Mouse (Mus musculus) embryonic fibroblast, embryonic 13.5 days (primary cell): ENCODE results near the gene Agr2. TPM values are rescaled to one million over a fixed set of nuclear protein-coding genes. Genes with fewer than 3 reads are reported as not detected.

ENCODE experiments used
- H3K27ac ChIP-seq: 2 replicates; pipeline ENCODE4 v1.5.1; 2012; ENCODE audit warnings: low read length, control low read depth, inconsistent platforms; ENCODE audit not compliant: insufficient read depth
- H3K4me1 ChIP-seq: 2 replicates; pipeline ENCODE4 v1.6.1; 2011; ENCODE audit warnings: low read length; ENCODE audit not compliant: control insufficient read depth, insufficient read depth
- H3K4me3 ChIP-seq: 2 replicates; pipeline ENCODE4 v1.5.1; 2011; ENCODE audit warnings: mild to moderate bottlenecking, control low read depth, low read length; ENCODE audit not compliant: insufficient read depth
- CTCF ChIP-seq: IDR thresholded peaks from 2 replicates; pipeline ENCODE4 v1.5.1; 2011; ENCODE audit warnings: mild to moderate bottlenecking, control low read depth, low read length, moderate library complexity, borderline replicate concordance; ENCODE audit not compliant: insufficient read depth
- POLR2A ChIP-seq: IDR thresholded peaks from 2 replicates; pipeline ENCODE4 v1.6.1; 2011; ENCODE audit warnings: low read depth, mild to moderate bottlenecking, control low read depth, low read length, moderate library complexity
- polyA plus RNA-seq: library from polyadenylated mRNA; stranded (reverse); fragments of >200 nt; gene quantifications from 2 replicates; pipeline ENCODE4 v1.2.4, GENCODE M21; 2011; ENCODE audit warnings: low read depth; ENCODE audit not compliant: missing spikeins, insufficient read length

Gene Agr2
- polyA plus RNA-seq, 1 experiment, result not detected

DNA sequence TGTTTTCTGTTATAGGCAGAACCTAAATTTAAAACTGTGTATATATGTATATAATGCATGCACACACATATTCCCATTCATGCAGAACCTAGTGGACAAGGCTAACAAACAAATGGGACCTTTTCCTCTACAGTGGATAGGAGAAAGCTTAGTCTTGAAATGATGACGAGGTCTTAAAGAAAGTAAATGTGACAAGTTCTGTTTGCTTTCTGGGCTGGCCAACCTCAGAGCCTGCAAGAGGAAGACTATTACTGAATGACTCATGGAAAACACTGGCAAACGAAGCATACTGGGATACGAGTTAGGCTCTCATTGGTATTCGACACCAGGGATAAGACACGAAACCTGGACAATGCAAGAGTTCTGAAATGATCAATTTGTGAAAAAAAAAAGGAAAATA lies 8.0 kb upstream of the Agr2 start:
- Histone ChIP-seq H3K4me1 (no peaks in the 10 kb centered on the region), H3K4me3 (no peak overlapping the region), H3K27ac (no peak overlapping the region)
- TF ChIP-seq CTCF, result no peak
- no peak for TF ChIP-seq POLR2A

DNA sequence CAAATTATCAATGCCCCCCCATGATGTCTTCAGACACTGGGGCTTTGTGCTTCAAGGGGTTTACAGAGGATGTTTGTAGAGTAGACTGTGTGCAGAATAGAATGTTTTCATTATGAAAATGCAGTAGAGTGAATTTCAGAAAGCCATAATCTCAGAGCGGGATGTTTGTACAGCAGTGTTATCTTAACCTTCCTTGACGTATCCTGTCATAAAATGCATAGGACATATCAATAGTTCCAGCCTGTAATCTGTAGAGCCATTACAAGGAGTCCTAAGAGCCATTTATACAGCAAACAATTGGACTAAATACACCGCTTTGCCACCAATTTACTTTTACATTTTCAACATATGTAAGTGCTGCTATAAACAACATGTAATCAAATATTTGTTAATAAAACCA lies 876 bp downstream of the Agr2 start:
- no peak for TF ChIP-seq POLR2A
- TF ChIP-seq CTCF, result no peak
- Histone ChIP-seq H3K27ac (no peak overlapping the region), H3K4me3 (no peak overlapping the region)

GRCm38 (mm10) chr12:35994098-35994497 lies 1.4 kb downstream of the Agr2 start:
- TF ChIP-seq CTCF (no peak), POLR2A (no peak)
- no peak overlapping the region for H3K4me3 ChIP-seq
- no peak overlapping the region for H3K27ac ChIP-seq
- H3K4me1 ChIP-seq, result no peaks in the 10 kb centered on the region

More for the DNA sequence above, 876 bp downstream of the Agr2 start:
- H3K4me1 ChIP-seq, result no peaks in the 10 kb centered on the region

GRCm38 (mm10) chr12:35995799-35996198 lies 3.1 kb downstream of the Agr2 start:
- H3K4me3 ChIP-seq, result no peak overlapping the region
- H3K4me1 ChIP-seq, result no peaks in the 10 kb centered on the region
- H3K27ac ChIP-seq, result no peak overlapping the region
- TF ChIP-seq POLR2A (no peak), CTCF (no peak)

DNA sequence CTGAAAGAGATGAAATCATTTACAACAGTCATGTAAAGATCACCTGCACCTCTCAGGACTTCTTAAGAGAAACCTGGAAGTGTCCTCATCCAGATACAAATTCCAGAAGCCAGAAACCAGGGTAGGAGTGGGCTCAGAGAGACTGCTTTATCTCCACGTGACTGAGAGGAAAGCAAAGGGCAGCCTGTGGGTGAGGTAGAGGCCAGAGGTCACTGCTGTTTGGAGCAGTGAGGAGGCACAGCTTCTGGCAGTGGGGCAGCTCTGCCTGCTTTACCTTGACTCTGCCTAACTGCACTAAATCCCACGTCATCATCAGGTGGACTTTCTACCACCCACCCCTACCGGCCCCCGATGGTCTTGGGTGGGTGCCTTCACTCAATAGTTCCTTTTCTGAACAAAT lies 12.0 kb downstream of the Agr2 start:
- Histone ChIP-seq H3K27ac (no peak overlapping the region), H3K4me3 (no peak overlapping the region), H3K4me1 (no peaks in the 10 kb centered on the region)
- TF ChIP-seq POLR2A (no peak), CTCF (no peak)

DNA sequence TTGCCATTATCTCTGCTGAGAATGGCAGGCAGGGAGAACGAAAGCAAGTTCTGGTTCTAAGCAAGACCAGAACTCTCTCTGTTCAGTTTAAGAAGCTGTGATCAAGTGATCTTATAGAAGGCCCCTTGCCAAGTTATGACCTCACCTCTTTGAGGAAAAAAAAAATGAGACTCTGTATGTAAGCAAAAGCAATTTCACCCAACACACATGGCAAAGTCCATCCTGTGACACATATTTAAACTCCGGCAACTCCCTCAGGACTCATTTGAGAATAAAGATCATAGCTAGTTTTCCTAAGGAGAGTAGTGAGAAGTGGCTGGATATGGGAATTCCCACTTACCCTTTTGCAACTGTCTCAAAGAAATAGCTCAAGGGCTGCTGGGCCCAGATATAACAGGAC lies 14.9 kb downstream of the Agr2 start:
- Histone ChIP-seq H3K4me1 (no peaks in the 10 kb centered on the region), H3K27ac (no peak overlapping the region), H3K4me3 (no peak overlapping the region)
- TF ChIP-seq POLR2A (no peak), CTCF (no peak)

DNA sequence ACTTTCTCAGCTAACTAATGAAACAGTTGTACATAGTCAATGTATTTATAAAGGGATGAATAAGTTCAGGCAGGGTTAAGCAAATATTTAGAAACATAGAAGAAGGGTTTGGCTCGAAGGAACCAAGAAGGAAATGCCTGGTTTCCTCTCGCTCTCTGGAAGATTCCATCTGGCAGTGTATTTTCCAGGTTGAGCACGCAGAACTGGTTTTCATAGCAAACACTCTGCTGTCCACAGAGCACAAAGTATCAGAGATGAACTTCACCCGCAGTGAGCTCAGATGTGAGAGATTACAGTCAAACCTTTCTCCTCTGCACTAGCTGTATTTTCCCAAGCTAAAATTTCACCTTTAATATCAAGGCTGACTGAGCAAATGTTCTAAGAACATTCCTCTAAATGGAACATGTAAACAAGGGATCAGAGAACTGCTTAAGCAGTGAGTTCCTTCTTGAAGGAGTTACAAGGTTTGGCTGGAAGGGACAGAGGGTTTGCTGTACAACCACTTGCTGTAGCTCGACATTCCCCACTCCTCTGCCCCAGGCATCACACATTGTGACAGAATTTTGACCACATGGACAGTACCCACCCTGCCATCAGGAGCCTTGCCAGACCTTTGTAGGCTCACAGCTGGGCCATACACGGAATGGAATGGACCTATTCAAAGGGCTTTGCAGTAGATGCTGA lies 15.8 kb downstream of the Agr2 start:
- Histone ChIP-seq H3K4me1 (no peaks in the 10 kb centered on the region), H3K4me3 (no peak overlapping the region), H3K27ac (no peak overlapping the region)
- no peak for TF ChIP-seq POLR2A
- TF ChIP-seq CTCF, result no peak

DNA sequence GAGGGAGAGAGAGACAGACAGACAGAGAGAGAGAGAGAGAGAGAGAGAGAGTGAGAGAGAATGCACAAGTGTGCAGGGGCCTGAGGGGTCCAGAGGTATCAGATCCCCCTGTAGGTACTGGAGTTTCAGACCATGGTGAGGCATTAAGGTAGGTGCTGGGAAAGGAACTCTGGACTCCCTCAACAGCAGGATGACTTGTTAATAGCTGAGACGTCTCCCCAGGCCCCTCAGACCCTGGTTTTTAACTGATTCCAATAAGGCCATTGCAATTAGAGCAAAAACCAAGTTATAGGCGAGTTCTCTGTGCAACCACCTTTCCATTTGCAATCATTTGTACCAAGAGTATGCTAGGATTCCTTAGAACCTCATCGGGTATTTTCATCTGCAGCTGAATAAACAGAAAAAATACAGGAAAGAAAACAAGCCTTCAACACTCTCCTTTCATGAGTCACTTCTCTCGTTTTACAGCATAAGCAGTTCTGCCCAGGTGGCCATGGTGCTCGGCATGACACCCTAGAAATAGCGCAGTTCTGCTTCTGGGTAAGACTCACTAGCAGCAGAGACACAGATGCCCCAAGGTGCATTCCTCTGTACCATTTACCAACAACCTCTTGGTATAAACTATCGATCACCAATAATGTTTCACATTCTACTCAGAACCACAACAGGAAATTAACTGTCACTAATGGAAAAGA lies 20.7 kb downstream of the Agr2 start:
- no peak for TF ChIP-seq POLR2A
- TF ChIP-seq CTCF, result no peak
- Histone ChIP-seq H3K4me3 (no peak overlapping the region), H3K27ac (no peak overlapping the region; the same call in 1 of the 2 replicates), H3K4me1 (no peaks in the 10 kb centered on the region)

GRCm38 (mm10) chr12:36017791-36018190 lies 25.1 kb downstream of the Agr2 start:
- Histone ChIP-seq H3K4me1 (no peaks in the 10 kb centered on the region), H3K27ac (no peak overlapping the region), H3K4me3 (no peak overlapping the region)
- TF ChIP-seq CTCF (no peak), POLR2A (no peak)

DNA sequence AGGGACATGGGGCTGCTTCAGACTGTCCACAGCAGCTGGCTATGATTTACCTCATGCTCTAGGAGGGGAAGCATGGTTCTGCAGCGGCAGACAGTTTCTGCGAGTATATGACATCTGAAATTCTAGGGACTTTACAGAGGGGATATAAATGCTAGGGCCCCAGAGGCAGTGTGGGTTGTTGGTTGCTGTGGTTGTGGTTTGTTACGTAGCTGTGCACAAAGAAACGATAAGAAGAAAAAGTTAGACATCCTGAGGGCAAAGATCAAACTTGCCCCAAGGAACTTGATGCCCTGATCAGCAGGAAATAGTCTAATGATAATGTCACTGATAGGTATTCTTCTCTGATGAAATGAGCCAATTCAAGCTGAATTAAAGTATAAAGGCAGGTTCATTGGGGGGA lies 26.9 kb downstream of the Agr2 start:
- no peak overlapping the region for H3K27ac ChIP-seq
- TF ChIP-seq POLR2A, result no peak
- TF ChIP-seq CTCF, result no peak
- H3K4me1 ChIP-seq, result no peaks in the 10 kb centered on the region
- no peak overlapping the region for H3K4me3 ChIP-seq
